Mouse (Mus musculus): Measurements from ENCODE around the gene Ttc27. TPM values are rescaled to one million over a fixed set of nuclear protein-coding genes. Genes with fewer than 3 reads are reported as not detected.

Gene Ttc27
- polyA plus RNA-seq, 1 experiment from 2014 or later: 27.7 TPM

GRCm38 (mm10) chr17:74772364-74772763 lies 54.8 kb downstream of the Ttc27 start:
- 84% methylated on average over 4 of the region's 4 CpGs for WGBS
- H3K36me3 ChIP-seq (ENCODE audit: control insufficient read depth, insufficient read depth, low read length): no peaks in the 10 kb centered on the region
- no peaks in the 10 kb centered on the region for H3K4me1 ChIP-seq (ENCODE audit: control insufficient read depth, insufficient read depth, low read length)
- ATAC-seq (ENCODE audit: low FRiP score) (no peak), DNase-seq (ENCODE audit: low spot score, missing footprints) (no peak)
- H3K27ac ChIP-seq (ENCODE audit: low read depth, low read length): no peak overlapping the region
- H3K9ac ChIP-seq (ENCODE audit: low read length): no peak overlapping the region
- H3K4me3 ChIP-seq (ENCODE audit: low read depth, low read length): no peak overlapping the region
- H3K27me3 ChIP-seq (ENCODE audit: control insufficient read depth, insufficient read depth, low read length): no peaks in the 10 kb centered on the region
- no peaks in the 10 kb centered on the region for H3K9me3 ChIP-seq (ENCODE audit: control insufficient read depth, low read length)
- no peak overlapping the region for H3K4me2 ChIP-seq

GRCm38 (mm10) chr17:74773556-74773955 lies 56.0 kb downstream of the Ttc27 start:
- H3K27ac ChIP-seq (ENCODE audit: low read depth, low read length): no peak overlapping the region
- WGBS: 20% methylated on average over 5 of the region's 5 CpGs
- ATAC-seq (ENCODE audit: low FRiP score) (no peak), DNase-seq (ENCODE audit: low spot score, missing footprints) (no peak)
- H3K27me3 ChIP-seq (ENCODE audit: control insufficient read depth, insufficient read depth, low read length): no peaks in the 10 kb centered on the region
- H3K9ac ChIP-seq (ENCODE audit: low read length): no peak overlapping the region
- H3K4me3 ChIP-seq (ENCODE audit: low read depth, low read length): no peak overlapping the region
- no peaks in the 10 kb centered on the region for H3K36me3 ChIP-seq (ENCODE audit: control insufficient read depth, insufficient read depth, low read length)
- no peaks in the 10 kb centered on the region for H3K9me3 ChIP-seq (ENCODE audit: control insufficient read depth, low read length)
- no peaks in the 10 kb centered on the region for H3K4me1 ChIP-seq (ENCODE audit: control insufficient read depth, insufficient read depth, low read length)
- no peak overlapping the region for H3K4me2 ChIP-seq

GRCm38 (mm10) chr17:74780133-74780532 lies 62.6 kb downstream of the Ttc27 start:
- ATAC-seq (ENCODE audit: low FRiP score) (no peak), DNase-seq (ENCODE audit: low spot score, missing footprints) (no peak)
- Histone ChIP-seq H3K4me1 (ENCODE audit: control insufficient read depth, insufficient read depth, low read length) (no peaks in the 10 kb centered on the region), H3K36me3 (ENCODE audit: control insufficient read depth, insufficient read depth, low read length) (no peaks in the 10 kb centered on the region), H3K4me3 (ENCODE audit: low read depth, low read length) (no peak overlapping the region), H3K27me3 (ENCODE audit: control insufficient read depth, insufficient read depth, low read length) (no peaks in the 10 kb centered on the region), H3K9ac (ENCODE audit: low read length) (no peak overlapping the region), H3K4me2 (no peak overlapping the region), H3K9me3 (ENCODE audit: control insufficient read depth, low read length) (no peaks in the 10 kb centered on the region), H3K27ac (ENCODE audit: low read depth, low read length) (no peak overlapping the region)
- 87% methylated on average over 4 of the region's 4 CpGs for WGBS

GRCm38 (mm10) chr17:74780627-74781026 lies 63.1 kb downstream of the Ttc27 start:
- Histone ChIP-seq H3K4me3 (ENCODE audit: low read depth, low read length) (no peak overlapping the region), H3K9me3 (ENCODE audit: control insufficient read depth, low read length) (no peaks in the 10 kb centered on the region), H3K27me3 (ENCODE audit: control insufficient read depth, insufficient read depth, low read length) (no peaks in the 10 kb centered on the region), H3K4me2 (no peak overlapping the region), H3K9ac (ENCODE audit: low read length) (no peak overlapping the region), H3K4me1 (ENCODE audit: control insufficient read depth, insufficient read depth, low read length) (no peaks in the 10 kb centered on the region), H3K36me3 (ENCODE audit: control insufficient read depth, insufficient read depth, low read length) (no peaks in the 10 kb centered on the region), H3K27ac (ENCODE audit: low read depth, low read length) (no peak overlapping the region)
- DNase-seq (ENCODE audit: low spot score, missing footprints): no peak
- ATAC-seq (ENCODE audit: low FRiP score): no peak
- 92% methylated on average over 9 of the region's 9 CpGs for WGBS

- DNase-seq (ENCODE audit: low spot score, missing footprints): no peak
- no peak for ATAC-seq (ENCODE audit: low FRiP score)
- H3K4me1 ChIP-seq (ENCODE audit: control insufficient read depth, insufficient read depth, low read length): no peaks in the 10 kb centered on the region
- H3K9ac ChIP-seq (ENCODE audit: low read length): no peak overlapping the region
- no peaks in the 10 kb centered on the region for H3K36me3 ChIP-seq (ENCODE audit: control insufficient read depth, insufficient read depth, low read length)
- no peaks in the 10 kb centered on the region for H3K27me3 ChIP-seq (ENCODE audit: control insufficient read depth, insufficient read depth, low read length)
- no peaks in the 10 kb centered on the region for H3K9me3 ChIP-seq (ENCODE audit: control insufficient read depth, low read length)
- H3K4me3 ChIP-seq (ENCODE audit: low read depth, low read length): no peak overlapping the region
- H3K4me2 ChIP-seq: no peak overlapping the region
- H3K27ac ChIP-seq (ENCODE audit: low read depth, low read length): no peak overlapping the region
Measured at GRCm38 (mm10) chr17:74781911-74782310, 64.4 kb downstream of the Ttc27 start.

DNA sequence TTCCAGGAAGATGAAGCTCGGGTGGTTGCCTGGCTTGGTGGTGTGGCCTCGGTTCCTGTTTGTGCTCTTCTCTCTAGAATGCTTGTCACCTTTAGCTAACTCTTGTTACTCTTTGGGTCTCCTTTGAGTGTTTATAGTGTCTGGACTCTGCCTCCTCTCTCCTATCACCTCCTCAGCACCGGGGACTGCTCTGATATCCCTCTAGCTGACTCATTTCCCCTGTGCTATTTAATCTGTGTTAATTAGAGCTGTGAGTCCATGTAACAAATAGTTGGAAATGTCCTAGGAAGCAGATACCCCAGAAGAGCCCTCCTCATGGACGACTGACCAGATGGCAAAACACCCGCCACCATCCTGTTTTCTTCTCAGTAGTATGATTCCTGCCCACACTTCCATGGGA lies 68.1 kb downstream of the Ttc27 start:
- Histone ChIP-seq H3K9me3 (ENCODE audit: control insufficient read depth, low read length) (no peaks in the 10 kb centered on the region), H3K27ac (ENCODE audit: low read depth, low read length) (no peak overlapping the region), H3K4me3 (ENCODE audit: low read depth, low read length) (no peak overlapping the region), H3K4me2 (no peak overlapping the region), H3K36me3 (ENCODE audit: control insufficient read depth, insufficient read depth, low read length) (no peaks in the 10 kb centered on the region), H3K9ac (ENCODE audit: low read length) (no peak overlapping the region), H3K27me3 (ENCODE audit: control insufficient read depth, insufficient read depth, low read length) (no peaks in the 10 kb centered on the region), H3K4me1 (ENCODE audit: control insufficient read depth, insufficient read depth, low read length) (no peaks in the 10 kb centered on the region)
- ATAC-seq (ENCODE audit: low FRiP score) (no peak), DNase-seq (ENCODE audit: low spot score, missing footprints) (no peak)
- WGBS: 95% methylated on average over 5 of the region's 5 CpGs

DNA sequence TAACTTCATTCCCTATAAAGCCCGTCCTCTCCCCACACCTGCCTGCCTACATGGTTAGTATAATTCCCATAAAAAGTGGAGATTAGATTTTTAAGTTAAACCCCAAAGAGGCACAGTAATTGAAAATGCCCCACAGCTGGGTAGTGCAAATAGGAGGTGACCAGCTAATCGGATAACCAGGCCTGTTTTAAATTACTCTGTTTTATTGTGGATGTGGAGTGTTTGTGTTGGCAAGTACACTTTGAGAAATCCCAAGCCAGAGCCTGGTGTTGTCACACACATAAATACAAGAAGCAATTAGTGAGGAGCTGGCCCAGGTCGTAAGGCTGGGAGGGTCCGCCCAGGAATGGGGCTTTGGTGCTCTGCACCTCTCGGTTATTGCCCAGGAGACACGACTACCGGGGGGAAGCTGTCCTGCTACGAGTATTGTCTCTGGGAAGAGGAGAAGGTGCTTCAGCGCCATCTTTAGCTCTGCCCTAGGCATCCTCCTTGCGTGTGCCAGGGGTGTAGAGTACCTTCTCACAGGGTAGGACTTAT lies 68.7 kb downstream of the Ttc27 start:
- no peaks in the 10 kb centered on the region for H3K36me3 ChIP-seq (ENCODE audit: control insufficient read depth, insufficient read depth, low read length)
- H3K9ac ChIP-seq (ENCODE audit: low read length): no peak overlapping the region
- no peak overlapping the region for H3K4me3 ChIP-seq (ENCODE audit: low read depth, low read length)
- no peak overlapping the region for H3K4me2 ChIP-seq
- ATAC-seq (ENCODE audit: low FRiP score) (no peak), DNase-seq (ENCODE audit: low spot score, missing footprints) (no peak)
- no peaks in the 10 kb centered on the region for H3K27me3 ChIP-seq (ENCODE audit: control insufficient read depth, insufficient read depth, low read length)
- WGBS: 90% methylated on average over 10 of the region's 10 CpGs
- no peak overlapping the region for H3K27ac ChIP-seq (ENCODE audit: low read depth, low read length)
- no peaks in the 10 kb centered on the region for H3K9me3 ChIP-seq (ENCODE audit: control insufficient read depth, low read length)
- no peaks in the 10 kb centered on the region for H3K4me1 ChIP-seq (ENCODE audit: control insufficient read depth, insufficient read depth, low read length)

GRCm38 (mm10) chr17:74796023-74796699 lies 78.6 kb downstream of the Ttc27 start:
- no peaks in the 10 kb centered on the region for H3K4me1 ChIP-seq (ENCODE audit: control insufficient read depth, insufficient read depth, low read length)
- no peak overlapping the region for H3K4me2 ChIP-seq
- WGBS: 89% methylated on average over 14 of the region's 14 CpGs
- DNase-seq (ENCODE audit: low spot score, missing footprints) (no peak), ATAC-seq (ENCODE audit: low FRiP score) (no peak)
- no peak overlapping the region for H3K27ac ChIP-seq (ENCODE audit: low read depth, low read length)
- no peak overlapping the region for H3K9ac ChIP-seq (ENCODE audit: low read length)
- no peaks in the 10 kb centered on the region for H3K9me3 ChIP-seq (ENCODE audit: control insufficient read depth, low read length)
- no peak overlapping the region for H3K4me3 ChIP-seq (ENCODE audit: low read depth, low read length)
- no peaks in the 10 kb centered on the region for H3K27me3 ChIP-seq (ENCODE audit: control insufficient read depth, insufficient read depth, low read length)
- no peaks in the 10 kb centered on the region for H3K36me3 ChIP-seq (ENCODE audit: control insufficient read depth, insufficient read depth, low read length)

GRCm38 (mm10) chr17:74799865-74800264 lies 82.3 kb downstream of the Ttc27 start:
- WGBS: 93% methylated on average over 6 of the region's 6 CpGs
- Histone ChIP-seq H3K27ac (ENCODE audit: low read depth, low read length) (no peak overlapping the region), H3K4me3 (ENCODE audit: low read depth, low read length) (no peak overlapping the region), H3K36me3 (ENCODE audit: control insufficient read depth, insufficient read depth, low read length) (no peaks in the 10 kb centered on the region), H3K4me1 (ENCODE audit: control insufficient read depth, insufficient read depth, low read length) (no peaks in the 10 kb centered on the region), H3K9ac (ENCODE audit: low read length) (no peak overlapping the region), H3K27me3 (ENCODE audit: control insufficient read depth, insufficient read depth, low read length) (no peaks in the 10 kb centered on the region), H3K9me3 (ENCODE audit: control insufficient read depth, low read length) (no peaks in the 10 kb centered on the region), H3K4me2 (no peak overlapping the region)
- ATAC-seq (ENCODE audit: low FRiP score) (no peak), DNase-seq (ENCODE audit: low spot score, missing footprints) (no peak)
